Comparison of ENCODE assay signal across 21 mouse cellular contexts in the genomic region with DNA sequence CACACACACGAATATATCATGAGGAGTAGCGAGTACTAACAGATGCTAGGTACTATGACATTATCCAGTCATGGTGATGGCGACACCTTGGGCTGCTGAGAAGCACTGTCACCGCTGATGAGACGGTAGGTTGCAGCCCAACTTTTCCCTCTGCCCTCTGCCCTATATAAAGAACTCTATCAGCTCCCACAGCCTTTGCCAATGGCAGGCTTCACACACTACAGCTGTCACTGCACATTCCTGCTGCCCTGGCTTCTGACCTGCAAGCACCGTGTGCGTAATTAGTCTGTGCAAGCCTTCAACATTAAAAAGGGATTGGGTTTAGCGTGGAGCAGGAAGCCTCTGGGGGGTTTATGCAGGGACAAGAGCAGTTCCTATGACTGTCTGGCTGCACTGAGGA. TPM values are rescaled to one million over a fixed set of nuclear protein-coding genes. Genes with fewer than 3 reads are reported as not detected.
A peak's percentile ranks its signal among the peaks of the same experiment; 100 is the strongest.
DNase-seq lines count a peak whose midpoint lies in the region; ATAC-seq and TF ChIP-seq lines count a peak whose summit lies in the region.
"Had no signal": no experiment of that assay in that cellular context is flagged by ENCODE, and none has a peak within 500 bp of the region (broad histone marks: within the 10 kb centered on the region; RNA-seq: fewer than 3 reads in every experiment).

No protein-coding gene starts in this region.

- H3K4me3 ChIP-seq in heart, embryonic 12.5 days = no peak overlapping the region
- no peak overlapping the region for H3K4me3 ChIP-seq in heart, postnatal 0 days (ENCODE audit: low read depth, low read length)
- H3K4me3 ChIP-seq: embryonic facial prominence, embryonic 12.5 days; hindbrain, embryonic 12.5 days had no signal

- TF ChIP-seq CTCF in heart, postnatal 0 days (IDR thresholded peaks at IDR 0.05; ENCODE audit: low read depth) = no peak

- no peaks in the 10 kb centered on the region for H3K9me3 ChIP-seq in heart, embryonic 12.5 days (replicated peaks)
- H3K9me3 ChIP-seq in heart, postnatal 0 days (replicated peaks; ENCODE audit: control insufficient read depth, low read length) = no peaks in the 10 kb centered on the region
- H3K9me3 ChIP-seq: embryonic facial prominence, embryonic 12.5 days; G1E; hindbrain, embryonic 12.5 days had no signal

- H3K4me1 ChIP-seq in heart, embryonic 12.5 days (replicated peaks) = no peaks in the 10 kb centered on the region; the same call in 1 of the 2 replicates
- no peaks in the 10 kb centered on the region for H3K4me1 ChIP-seq in heart, postnatal 0 days (ENCODE audit: control insufficient read depth, insufficient read depth)
- H3K4me1 ChIP-seq: embryonic facial prominence, embryonic 12.5 days; hindbrain, embryonic 12.5 days had no signal

- TF ChIP-seq EP300 in heart, postnatal 0 days (IDR thresholded peaks at IDR 0.05; ENCODE audit: low read depth) = peak; percentile 31; the same call in 1 of the 2 replicates

- no peak overlapping the region for H3K9ac ChIP-seq in heart, embryonic 12.5 days
- no peak overlapping the region for H3K9ac ChIP-seq in heart, postnatal 0 days (replicated peaks; ENCODE audit: low read depth, low read length)
- H3K9ac ChIP-seq: embryonic facial prominence, embryonic 12.5 days; hindbrain, embryonic 12.5 days had no signal

- no peak overlapping the region for H3K27ac ChIP-seq in heart, embryonic 12.5 days (ENCODE audit: poor library complexity, severe bottlenecking)
- peak overlapping the region; percentile 61 for H3K27ac ChIP-seq in heart, postnatal 0 days (ENCODE audit: low read depth)
- H3K27ac ChIP-seq: embryonic facial prominence, embryonic 12.5 days; hindbrain, embryonic 12.5 days had no signal

- 52% methylated on average over 8 of the region's 8 CpGs for WGBS in heart, embryonic 12.5 days
- WGBS in heart, postnatal 0 days = 45% methylated on average over 8 of the region's 8 CpGs

- peak; percentile 32 for DNase-seq in gastrocnemius, adult 18-20 months (ENCODE audit: low spot score)
- no peak for DNase-seq in gastrocnemius, postnatal 10 days
- no peak for DNase-seq in heart, postnatal 36 days
- DNase-seq in heart, postnatal 0 days (ENCODE audit: low spot score) = peak; percentile 75
- DNase-seq in heart, adult 11 months = no peak
- DNase-seq in thymus, postnatal 4 days = no peak
- DNase-seq: adrenal gland, postnatal 10 days; B cell, adult 2 months; cerebellum, adult 11-12 months; cerebellum, adult 9-10 months; cerebellum, postnatal 25 days; kidney, adult 8-10 months had no signal

- no peak overlapping the region for H3K4me2 ChIP-seq in heart, embryonic 12.5 days
- no peak overlapping the region for H3K4me2 ChIP-seq in heart, postnatal 0 days (ENCODE audit: low read depth, low read length)
- H3K4me2 ChIP-seq: embryonic facial prominence, embryonic 12.5 days; hindbrain, embryonic 12.5 days had no signal

- H3K27me3 ChIP-seq in heart, embryonic 12.5 days (replicated peaks) = no peaks in the 10 kb centered on the region
- no peaks in the 10 kb centered on the region for H3K27me3 ChIP-seq in heart, postnatal 0 days (ENCODE audit: control insufficient read depth, insufficient read depth, low read length)
- H3K27me3 ChIP-seq: embryonic facial prominence, embryonic 12.5 days; hindbrain, embryonic 12.5 days had no signal

- intact Hi-C loops in heart, postnatal 36 days (cut with DNase I) = no loop called here

- ATAC-seq in heart, embryonic 12.5 days (ENCODE audit: insufficient number of reproducible peaks, low FRiP score) = 0 out of 2 replicates have a peak, but pooled peaks have one; percentile 6
- ATAC-seq in heart, postnatal 0 days (ENCODE audit: insufficient read depth, low read depth) = peak; percentile 98
- ATAC-seq: CD4-positive, CD25-positive, alpha-beta regulatory T cell, adult 4 months; forebrain, embryonic 16.5 days; hindbrain, embryonic 16.5 days; inflammation-experienced regulatory T-cells, adult 6 months; intestine, postnatal 0 days had no signal

- H3K36me3 ChIP-seq in heart, embryonic 12.5 days = peaks cover 29% of the 10 kb centered on the region
- peaks cover 33% of the 10 kb centered on the region for H3K36me3 ChIP-seq in heart, postnatal 0 days (replicated peaks; ENCODE audit: control insufficient read depth, insufficient read depth, low read length)

RNA-seq across cellular contexts. Expression of a gene that starts 16.7 kb away (rescaled TPM):
- 1 to 10 TPM; 6.2 to 7.0 TPM for total RNA-seq in gastrocnemius, adult 18-20 months (2021)
- total RNA-seq in gastrocnemius, postnatal 10 days (2021) = 1 to 10 TPM; 7.9 to 8.2 TPM
- 5.1 and 5.7 TPM in 2 replicates for polyA plus RNA-seq in heart, embryonic 12.5 days (2016; fragmentation: Nextera tagmentation; extraction: Ambion mirVana)
- total RNA-seq in heart, postnatal 36 days (2021) = 1 to 10 TPM; 6.3 to 7.4 TPM
- total RNA-seq in heart, postnatal 0 days (2014; rRNA removed; ENCODE audit: low replicate concordance) = 4.2 and 6.8 TPM in 2 replicates
- 4.2 and 5.5 TPM in 2 replicates for polyA plus RNA-seq in heart, postnatal 0 days (2015; fragmentation: Nextera tagmentation; extraction: Ambion mirVana)

RNA-seq across cellular contexts. Expression of a gene that starts 16.8 kb away (rescaled TPM):
- 10 to 100 TPM; 48.4 to 53.7 TPM for total RNA-seq in gastrocnemius, adult 18-20 months (2021)
- 10 to 100 TPM; 65.4 to 69.1 TPM for total RNA-seq in gastrocnemius, postnatal 10 days (2021)
- polyA plus RNA-seq in heart, embryonic 12.5 days (2016; fragmentation: Nextera tagmentation; extraction: Ambion mirVana) = 142 and 147 TPM in 2 replicates
- total RNA-seq in heart, postnatal 36 days (2021) = 10 to 100 TPM; 64.9 to 70.5 TPM
- 23.2 and 43.4 TPM in 2 replicates for total RNA-seq in heart, postnatal 0 days (2014; rRNA removed; ENCODE audit: low replicate concordance)
- 167 and 169 TPM in 2 replicates for polyA plus RNA-seq in heart, postnatal 0 days (2015; fragmentation: Nextera tagmentation; extraction: Ambion mirVana)

RNA-seq across cellular contexts. Expression of a gene that starts 43.4 kb away (rescaled TPM):
- 100 to 1,000 TPM; 119 to 140 TPM for total RNA-seq in gastrocnemius, adult 18-20 months (2021)
- 100 to 1,000 TPM; 111 to 116 TPM for total RNA-seq in gastrocnemius, postnatal 10 days (2021)
- 48.9 and 59.4 TPM in 2 replicates for polyA plus RNA-seq in heart, embryonic 12.5 days (2016; fragmentation: Nextera tagmentation; extraction: Ambion mirVana)
- 100 to 1,000 TPM; 105 to 115 TPM for total RNA-seq in heart, postnatal 36 days (2021)
- 45.2 and 53.1 TPM in 2 replicates for total RNA-seq in heart, postnatal 0 days (2014; rRNA removed; ENCODE audit: low replicate concordance)
- polyA plus RNA-seq in heart, postnatal 0 days (2015; fragmentation: Nextera tagmentation; extraction: Ambion mirVana) = 33.3 and 36.0 TPM in 2 replicates

Comparison
In these comparisons a context has a peak if more than half of its experiments do, and no peak if none do; other contexts are left out.
1. DNase-seq: peak in gastrocnemius, adult 18-20 months (single experiment) and heart, postnatal 0 days (single experiment); none in gastrocnemius, postnatal 10 days (single experiment), heart, postnatal 36 days (0 of 2), heart, adult 11 months (single experiment) and thymus, postnatal 4 days (single experiment).